28 mouse cellular contexts compared by ENCODE assay signal in the genomic region with DNA sequence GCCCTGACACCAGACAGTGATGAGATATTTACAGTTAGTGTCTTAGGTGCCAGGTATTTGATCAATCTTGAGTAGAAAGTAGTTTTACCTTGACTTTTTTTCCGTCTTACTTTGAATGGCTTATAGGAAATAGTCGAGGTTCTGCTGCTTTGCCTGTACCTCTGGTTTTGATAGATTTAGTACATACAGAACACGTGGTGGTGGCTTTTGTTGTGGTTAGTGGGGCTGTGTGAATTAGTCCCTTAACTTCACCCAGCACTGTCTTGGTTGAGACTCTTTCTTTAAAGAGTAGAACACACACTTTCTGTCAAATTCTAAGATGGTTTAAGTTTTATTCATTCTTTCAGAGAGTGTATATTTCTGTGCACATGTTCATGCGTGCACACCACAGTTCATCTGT. TPM values are rescaled to one million over a fixed set of nuclear protein-coding genes. Genes with fewer than 3 reads are reported as not detected.
DNase-seq lines count a peak whose midpoint lies in the region; ATAC-seq and TF ChIP-seq lines count a peak whose summit lies in the region.
"Had no signal": no experiment of that assay in that cellular context is flagged by ENCODE, and none has a peak within 500 bp of the region (broad histone marks: within the 10 kb centered on the region; RNA-seq: fewer than 3 reads in every experiment).

No protein-coding gene starts in this region.

- no peak overlapping the region for H3K27ac ChIP-seq in thymus, adult 2 months (ENCODE audit: control insufficient read depth, insufficient read depth, low read length)
- H3K27ac ChIP-seq in hindbrain, embryonic 12.5 days, result no peak overlapping the region
- no peak overlapping the region for H3K27ac ChIP-seq in stomach, postnatal 0 days (replicated peaks)
- H3K27ac ChIP-seq: embryonic facial prominence, embryonic 10.5 days; embryonic facial prominence, embryonic 13.5 days; forebrain, embryonic 12.5 days; forebrain, embryonic 15.5 days; heart, adult 2 months; heart, embryonic 10.5 days; heart, embryonic 13.5 days; hindbrain, embryonic 13.5 days had no signal

- DNase-seq in thymus, adult 2 months, result peak; percentile 53
- no peak for DNase-seq in thymus, postnatal 36 days
- peak; percentile 70 for DNase-seq in CD4-positive helper T cell, adult 2 months (ENCODE audit: low read depth, low spot score)
- DNase-seq in T-cell, adult 2 months (ENCODE audit: low spot score), result peak; percentile 66
- no peak for DNase-seq in embryo, embryonic 10.5 days (ENCODE audit: low spot score)
- DNase-seq in stomach, postnatal 0 days (ENCODE audit: low spot score), result no peak
- DNase-seq: adrenal gland, adult 2 months; adrenal gland, postnatal 14 days; cerebellum, adult 11-12 months; cerebellum, adult 8-10 months; cerebellum, postnatal 14 days; embryo, embryonic 11 days; gastrocnemius, postnatal 10 days; gastrocnemius, postnatal 36 days; heart, adult 2 months; heart, postnatal 14 days had no signal

- H3K9ac ChIP-seq in hindbrain, embryonic 12.5 days, result no peak overlapping the region
- H3K9ac ChIP-seq in stomach, postnatal 0 days (ENCODE audit: low read length), result no peak overlapping the region
- H3K9ac ChIP-seq: embryonic facial prominence, embryonic 13.5 days; forebrain, embryonic 12.5 days; forebrain, embryonic 15.5 days; heart, embryonic 13.5 days; hindbrain, embryonic 13.5 days had no signal

- no peak overlapping the region for H3K4me2 ChIP-seq in hindbrain, embryonic 12.5 days (replicated peaks)
- H3K4me2 ChIP-seq in stomach, postnatal 0 days (replicated peaks; ENCODE audit: low read depth), result no peak overlapping the region
- H3K4me2 ChIP-seq: embryonic facial prominence, embryonic 13.5 days; forebrain, embryonic 12.5 days; forebrain, embryonic 15.5 days; heart, embryonic 13.5 days; hindbrain, embryonic 13.5 days had no signal

- H3K4me3 ChIP-seq in thymus, adult 2 months (ENCODE audit: control insufficient read depth, insufficient read depth, low read length), result no peak overlapping the region
- H3K4me3 ChIP-seq in hindbrain, embryonic 12.5 days, result no peak overlapping the region
- no peak overlapping the region for H3K4me3 ChIP-seq in stomach, postnatal 0 days (ENCODE audit: low read depth, low read length)
- H3K4me3 ChIP-seq: embryonic facial prominence, embryonic 10.5 days; embryonic facial prominence, embryonic 13.5 days; erythroblast, embryonic 14.5 days; forebrain, embryonic 12.5 days; forebrain, embryonic 15.5 days; heart, adult 2 months; heart, embryonic 10.5 days; heart, embryonic 13.5 days; hindbrain, embryonic 13.5 days had no signal

- H3K4me1 ChIP-seq in thymus, adult 2 months (replicated peaks; ENCODE audit: control insufficient read depth, insufficient read depth, low read length), result peaks cover 26% of the 10 kb centered on the region
- H3K4me1 ChIP-seq in hindbrain, embryonic 12.5 days, result peaks cover 42% of the 10 kb centered on the region
- H3K4me1 ChIP-seq in stomach, postnatal 0 days (replicated peaks; ENCODE audit: control insufficient read depth, insufficient read depth), result no peaks in the 10 kb centered on the region

- TF ChIP-seq POLR2A in thymus, adult 2 months (IDR thresholded peaks at IDR 0.05; ENCODE audit: control insufficient read depth, extremely low read depth, insufficient read depth, low read length, poor library complexity), result no peak

- peak; percentile 90 for ATAC-seq in inflammation-experienced regulatory T-cells, adult 6 months
- no peak for ATAC-seq in hindbrain, embryonic 12.5 days (ENCODE audit: low FRiP score)
- no peak for ATAC-seq in stomach, postnatal 0 days (ENCODE audit: low FRiP score, low TSS enrichment)
- ATAC-seq: forebrain, embryonic 15.5 days; hindbrain, embryonic 16.5 days; intestine, embryonic 16.5 days had no signal

- 18% methylated on average over 4 of the region's 4 CpGs for WGBS in thymus, adult 2 months
- WGBS in hindbrain, embryonic 12.5 days, result 90% methylated on average over 4 of the region's 4 CpGs
- 65% methylated on average over 4 of the region's 4 CpGs for WGBS in stomach, postnatal 0 days

- no peaks in the 10 kb centered on the region for H3K36me3 ChIP-seq in thymus, adult 2 months (ENCODE audit: control insufficient read depth, insufficient read depth, low read length)
- no peaks in the 10 kb centered on the region for H3K36me3 ChIP-seq in hindbrain, embryonic 12.5 days
- no peaks in the 10 kb centered on the region for H3K36me3 ChIP-seq in stomach, postnatal 0 days (ENCODE audit: control insufficient read depth, insufficient read depth, low read length)
- H3K36me3 ChIP-seq: embryonic facial prominence, embryonic 10.5 days; embryonic facial prominence, embryonic 13.5 days; forebrain, embryonic 12.5 days; forebrain, embryonic 15.5 days; heart, embryonic 13.5 days; hindbrain, embryonic 13.5 days had no signal

- TF ChIP-seq CTCF in thymus, adult 2 months (IDR thresholded peaks at IDR 0.05; ENCODE audit: borderline replicate concordance, control insufficient read depth, extremely low read depth, insufficient read depth, low read length, poor library complexity), result no peak
- TF ChIP-seq CTCF in stomach, postnatal 0 days (IDR thresholded peaks at IDR 0.05; ENCODE audit: low read depth), result no peak

- H3K9me3 ChIP-seq in hindbrain, embryonic 12.5 days (replicated peaks), result no peaks in the 10 kb centered on the region
- no peaks in the 10 kb centered on the region for H3K9me3 ChIP-seq in stomach, postnatal 0 days (ENCODE audit: control insufficient read depth, low read length)
- H3K9me3 ChIP-seq: embryonic facial prominence, embryonic 10.5 days; embryonic facial prominence, embryonic 13.5 days; forebrain, embryonic 12.5 days; forebrain, embryonic 15.5 days; heart, embryonic 10.5 days; heart, embryonic 13.5 days; hindbrain, embryonic 13.5 days had no signal

- no peak for TF ChIP-seq EP300 in stomach, postnatal 0 days (optimal IDR thresholded peaks at IDR 0.05)

- no peaks in the 10 kb centered on the region for H3K27me3 ChIP-seq in thymus, adult 2 months (ENCODE audit: control insufficient read depth, insufficient read depth, low read length)
- H3K27me3 ChIP-seq in hindbrain, embryonic 12.5 days, result no peaks in the 10 kb centered on the region
- H3K27me3 ChIP-seq in stomach, postnatal 0 days (ENCODE audit: control insufficient read depth, insufficient read depth, low read length), result no peaks in the 10 kb centered on the region
- H3K27me3 ChIP-seq: embryonic facial prominence, embryonic 13.5 days; forebrain, embryonic 12.5 days; forebrain, embryonic 15.5 days; heart, embryonic 13.5 days; hindbrain, embryonic 13.5 days had no signal

RNA-seq across cellular contexts. Expression of a gene that starts 41.0 kb away (rescaled TPM):
- 42.8 and 58.3 TPM in 2 replicates for polyA plus RNA-seq in thymus, adult 2 months (2012; rRNA removed)
- 10 to 100 TPM; 12.0 to 28.2 (median 22.7) TPM for polyA plus RNA-seq in inflammation-experienced regulatory T-cells, adult 6 months (2017; shearing (Covaris generic))
- polyA plus RNA-seq in hindbrain, embryonic 12.5 days (2016; fragmentation: Nextera tagmentation; extraction: Ambion mirVana), result 18.1 and 18.7 TPM in 2 replicates
- polyA plus RNA-seq in stomach, postnatal 0 days (2015; fragmentation: Nextera tagmentation; extraction: Ambion mirVana), result 5.1 and 5.4 TPM in 2 replicates

Comparison
In these comparisons a context has a peak if more than half of its experiments do, and no peak if none do; other contexts are left out.
1. DNase-seq: peak in thymus, adult 2 months (single experiment), CD4-positive helper T cell, adult 2 months (single experiment) and T-cell, adult 2 months (single experiment); none in thymus, postnatal 36 days (0 of 2), embryo, embryonic 10.5 days (single experiment) and stomach, postnatal 0 days (single experiment).